Mouse (Mus musculus) skeletal muscle tissue, adult 2 months (tissue): ENCODE measurements around the gene Ggct.
A peak's percentile ranks its signal among the peaks of the same experiment; 100 is the strongest.

Experiments used
- DNase-seq: peaks from one replicate; pipeline ENCODE4 v3.0.0-alpha.2; 2012; ENCODE audit warnings: low read depth, low spot score

Gene Ggct

GRCm38 (mm10) chr6:54952542-54952941 is 40.2 kb downstream of the Ggct start:
- DNase-seq: no peak

DNA sequence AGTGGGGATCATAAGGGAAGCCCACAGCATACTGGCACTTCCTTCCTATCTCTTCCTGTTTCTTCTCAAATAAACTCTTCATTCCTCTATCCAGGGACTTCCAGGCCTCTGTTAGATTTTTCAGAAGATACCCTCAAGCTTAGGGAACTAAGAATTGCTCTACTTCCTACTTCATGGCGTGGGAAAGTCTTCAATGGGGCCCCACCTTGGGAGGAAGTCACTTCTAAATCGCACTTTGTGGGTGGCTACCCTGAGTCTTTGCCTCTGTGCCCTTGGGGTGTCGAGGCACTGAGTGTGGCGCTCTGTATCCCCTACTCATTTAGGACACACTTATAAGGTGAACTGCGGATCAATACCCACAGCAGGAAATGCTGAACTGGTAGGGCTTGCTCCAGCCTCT is 44.1 kb downstream of the Ggct start:
- no peak for DNase-seq

DNA sequence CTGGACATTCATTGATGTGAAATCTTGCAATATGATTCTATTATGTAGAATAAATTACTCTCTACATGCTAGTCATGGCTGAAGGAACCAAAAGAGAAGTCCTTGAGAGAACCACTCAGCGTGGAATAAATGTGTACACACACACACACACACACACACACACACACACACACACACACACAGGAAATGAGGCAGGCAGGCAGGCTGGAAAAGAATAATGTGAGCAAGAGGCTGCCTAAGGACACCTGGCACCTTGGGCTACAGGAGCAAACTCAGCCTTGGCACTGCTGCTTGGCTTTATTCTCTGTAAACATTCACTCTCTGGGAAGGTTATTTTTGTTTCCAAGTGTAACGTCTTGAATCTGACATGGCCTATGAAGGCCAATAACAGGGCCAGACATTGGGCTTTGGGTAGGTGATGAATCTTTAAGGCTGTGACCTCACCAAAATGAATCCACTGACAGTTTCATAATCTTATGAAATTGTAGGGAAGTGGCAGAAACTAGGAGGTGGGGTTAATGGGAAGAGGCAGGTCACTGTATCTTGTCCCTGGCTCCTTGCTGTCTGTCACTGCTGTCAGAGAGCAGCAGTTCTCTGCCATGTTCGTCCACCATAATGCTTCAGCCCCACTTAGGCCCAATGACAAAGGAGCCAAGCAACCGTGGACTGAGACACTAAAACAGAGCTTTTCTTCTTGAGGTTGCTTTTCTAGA is 46.4 kb downstream of the Ggct start:
- DNase-seq: no peak

DNA sequence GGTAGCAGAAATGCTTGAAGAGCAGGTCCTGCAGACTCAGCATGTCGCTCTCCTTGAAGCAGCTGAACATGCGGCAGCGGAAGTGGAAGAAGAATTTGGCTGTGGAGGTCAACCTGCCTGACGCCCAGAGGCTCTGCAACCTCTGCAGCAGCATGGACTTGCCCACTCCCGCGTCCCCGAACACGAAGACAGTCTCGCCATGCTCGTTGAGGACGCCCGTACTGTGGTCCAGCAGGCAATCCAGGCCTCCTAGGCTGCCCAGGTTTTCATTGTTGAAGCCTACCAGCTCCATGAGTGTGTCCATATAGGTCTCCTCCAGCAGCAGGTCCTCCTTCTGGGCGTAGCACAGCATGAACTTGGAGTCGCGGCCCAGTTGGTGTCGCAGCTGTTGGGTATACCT is 48.2 kb downstream of the Ggct start:
- no peak for DNase-seq

GRCm38 (mm10) chr6:54943753-54944152 is 49.0 kb downstream of the Ggct start:
- no peak for DNase-seq

- no peak for DNase-seq
These were observed 49.5 kb downstream of the Ggct start for GRCm38 (mm10) chr6:54943292-54943691.

- no peak for DNase-seq
These were observed 51.6 kb downstream of the Ggct start for GRCm38 (mm10) chr6:54941149-54941548.

GRCm38 (mm10) chr6:54940126-54940525 is 52.6 kb downstream of the Ggct start:
- DNase-seq: no peak

GRCm38 (mm10) chr6:54939631-54940030 is 53.1 kb downstream of the Ggct start:
- peak; percentile 62 for DNase-seq

- no peak for DNase-seq
These were observed 56.3 kb downstream of the Ggct start for GRCm38 (mm10) chr6:54936496-54936895.

DNA sequence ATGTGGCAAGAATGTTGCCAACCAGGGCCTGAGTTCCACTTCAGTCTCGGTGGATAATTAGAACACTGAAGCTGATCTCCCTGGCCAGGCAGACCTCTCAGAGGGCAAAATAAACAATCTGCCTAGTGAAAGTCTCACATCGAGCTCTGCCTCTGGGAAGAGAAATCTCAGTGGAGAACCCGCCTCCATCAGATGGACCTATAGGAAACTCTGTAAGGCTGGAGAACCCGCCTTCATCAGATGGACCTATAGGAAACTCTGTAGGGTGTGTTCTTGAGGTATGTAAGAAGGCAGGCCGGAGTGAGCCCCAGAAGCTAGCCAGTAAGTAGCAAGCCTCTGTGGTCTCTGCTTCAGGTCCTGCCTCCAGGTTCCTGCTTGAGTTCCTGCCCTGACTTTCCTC is 57.8 kb downstream of the Ggct start:
- no peak for DNase-seq

DNA sequence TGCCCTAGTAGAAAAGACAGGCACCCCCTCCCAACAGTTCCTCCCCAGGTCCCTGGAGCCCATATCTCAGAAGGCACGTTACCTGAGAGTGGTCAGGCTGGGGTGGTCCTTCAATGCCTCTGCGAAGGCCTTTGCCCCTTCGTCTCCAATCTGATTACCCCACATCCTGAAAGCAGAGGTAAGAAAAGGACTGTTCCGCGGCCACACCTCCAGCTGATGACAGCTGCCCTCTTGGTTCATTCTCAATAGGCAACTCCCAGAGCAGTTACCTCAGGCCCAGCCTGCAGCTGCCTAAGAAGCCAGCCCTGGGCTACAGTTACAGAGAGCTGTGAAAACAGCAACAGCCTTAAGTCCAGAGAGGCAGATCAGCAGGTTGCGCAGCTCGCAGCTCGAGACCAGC is 58.4 kb downstream of the Ggct start:
- no peak for DNase-seq

- no peak for DNase-seq
These were observed 58.9 kb downstream of the Ggct start for GRCm38 (mm10) chr6:54933866-54934265.

- no peak for DNase-seq
These were observed 59.5 kb downstream of the Ggct start for GRCm38 (mm10) chr6:54933216-54933615.
